Mouse (Mus musculus): ENCODE measurements around the gene Ak5.

DNA sequence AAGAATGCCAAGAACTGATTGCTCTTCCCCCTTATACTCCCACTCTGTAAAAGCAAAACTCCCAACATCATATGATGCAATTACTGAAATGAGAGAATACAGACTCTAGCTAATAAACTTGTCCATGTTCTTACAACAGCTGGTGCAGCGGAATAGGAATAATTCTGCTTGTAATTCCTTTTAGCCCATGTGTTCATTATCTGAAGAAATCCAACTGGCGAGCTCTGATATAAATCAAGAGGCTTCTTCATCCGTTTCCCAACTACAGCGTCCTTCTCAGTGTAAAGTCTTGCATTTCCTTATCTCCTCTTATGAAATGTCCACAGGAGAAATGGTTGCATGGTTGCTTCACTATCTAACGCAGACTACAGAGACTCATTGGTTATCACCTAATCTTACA lies 59.1 kb downstream of the Ak5 start:
- TF ChIP-seq POLR2A (IDR thresholded peaks at IDR 0.05; ENCODE audit: control insufficient read depth, low read depth, low read length) (no peak), CTCF (IDR thresholded peaks at IDR 0.05; ENCODE audit: control insufficient read depth, insufficient read depth, insufficient replicate concordance, low read depth, low read length) (no peak)

Measured in testis, adult 2 months (tissue).